Mouse (Mus musculus): ENCODE results near the gene Rhox7b. TPM values are rescaled to one million over a fixed set of nuclear protein-coding genes. Genes with fewer than 3 reads are reported as not detected.
"Not testable (repeated sequence)": the region's sequence is repeated elsewhere in the genome, so short reads cannot be mapped to it uniquely, and the experiment has no call there.

The Rhox7b gene
- total RNA-seq (2014; fragmentation: Nextera tagmentation) (not detected in 2 replicates), total RNA-seq (2017) (not detected in 2 replicates)

DNA sequence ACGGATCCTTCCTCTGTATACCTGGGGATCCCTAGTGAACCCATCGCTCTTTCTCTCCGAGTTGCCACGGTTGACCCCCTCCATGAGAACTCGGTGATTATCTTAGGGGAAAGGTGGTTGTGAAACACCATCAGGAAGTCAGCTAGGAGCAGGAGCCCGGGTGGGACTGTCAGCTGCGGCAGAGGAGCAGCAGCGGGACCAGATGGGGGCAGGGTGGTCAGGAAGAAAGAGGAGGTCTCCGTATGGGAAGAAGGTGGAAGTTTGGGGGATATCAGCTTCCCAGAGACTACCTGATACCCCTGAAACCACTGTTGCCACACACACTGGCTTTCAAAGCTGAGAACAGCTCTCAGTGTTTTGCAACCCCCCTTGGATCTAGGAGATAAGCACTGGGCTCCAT, at the start of gene Rhox7b:
Rhox7b (minus strand) TSS at position 101 of the 400 bp plus-strand sequence.
- not testable (repeated sequence) for ATAC-seq (replicated peaks; ENCODE audit: low FRiP score, low TSS enrichment, poor library complexity, severe bottlenecking)

GRCm38 (mm10) chrX:37916311-37916710, 19.3 kb upstream of the Rhox7b start:
- no peak for ATAC-seq (replicated peaks; ENCODE audit: low FRiP score, low TSS enrichment, poor library complexity, severe bottlenecking)

GRCm38 (mm10) chrX:37908581-37908980, 11.5 kb upstream of the Rhox7b start:
- ATAC-seq (replicated peaks; ENCODE audit: low FRiP score, low TSS enrichment, poor library complexity, severe bottlenecking): no peak

- no peak for ATAC-seq (replicated peaks; ENCODE audit: low FRiP score, low TSS enrichment, poor library complexity, severe bottlenecking)
These were observed 6.7 kb upstream of the Rhox7b start for GRCm38 (mm10) chrX:37903727-37904126.

DNA sequence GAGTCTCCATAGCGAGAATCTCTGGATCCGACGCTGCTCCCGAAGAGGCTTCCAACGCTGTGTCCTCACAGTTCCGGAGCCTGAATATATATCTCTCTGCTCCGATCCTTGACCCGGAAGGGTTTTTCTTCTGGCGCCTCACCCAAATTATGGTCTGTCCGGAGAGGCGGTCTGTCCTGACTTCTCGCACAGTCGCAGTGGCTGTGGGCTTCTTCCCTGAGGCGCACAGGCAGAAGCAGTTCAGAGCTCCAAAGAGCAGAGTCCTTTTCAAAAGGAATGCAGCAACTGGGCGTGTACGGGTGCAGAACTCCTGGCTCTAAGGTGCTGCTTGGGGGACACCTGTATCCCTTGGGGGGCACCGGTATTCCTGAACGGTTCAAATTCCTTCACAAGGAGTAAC, 4.6 kb upstream of the Rhox7b start, which contains the start of gene Rhox9:
Rhox9 (minus strand) TSS at position 101 of the 400 bp plus-strand sequence.
- not testable (repeated sequence) for ATAC-seq (replicated peaks; ENCODE audit: low FRiP score, low TSS enrichment, poor library complexity, severe bottlenecking)

- ATAC-seq (replicated peaks; ENCODE audit: low FRiP score, low TSS enrichment, poor library complexity, severe bottlenecking): no peak
These were observed 18.2 kb downstream of the Rhox7b start, which contains the start of gene Rhox8 for GRCm38 (mm10) chrX:37878844-37879243. TSS of gene Rhox8 (minus strand) at chrX:37878944.

DNA sequence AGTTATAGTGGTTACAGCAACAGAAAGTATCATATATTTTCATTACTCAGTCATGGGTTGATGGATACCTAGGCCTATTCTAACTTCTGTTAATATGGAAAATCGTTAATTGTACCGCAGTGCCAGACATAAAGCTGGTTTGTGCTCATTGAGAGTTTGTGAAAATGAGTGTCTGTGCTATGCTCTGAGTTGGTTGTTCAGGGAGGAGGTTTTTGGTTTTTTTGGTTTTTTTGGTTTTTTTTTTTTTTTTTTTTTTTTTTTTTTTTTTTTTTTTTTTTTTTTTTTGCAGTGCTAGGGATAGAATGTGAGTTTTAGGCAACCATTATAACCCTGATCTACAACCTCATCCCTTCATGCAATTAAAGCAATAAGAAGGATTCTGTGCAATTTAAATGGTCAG, 25.4 kb downstream of the Rhox7b start:
- no peak for ATAC-seq (replicated peaks; ENCODE audit: low FRiP score, low TSS enrichment, poor library complexity, severe bottlenecking)

Other genes with a start within 250 kb of the Rhox7b start
- not detected in 2 replicates for gene Rhox4g, start 245.9 kb downstream of the Rhox7b start, total RNA-seq (2014; fragmentation: Nextera tagmentation)
- not detected in 2 replicates for gene Rhox4g, start 245.9 kb downstream of the Rhox7b start, total RNA-seq (2017)
- not detected in 2 replicates for gene Rhox3h, start 228.5 kb downstream of the Rhox7b start, total RNA-seq (2014; fragmentation: Nextera tagmentation)
- gene Rhox3h, start 228.5 kb downstream of the Rhox7b start, total RNA-seq (2017): not detected in 2 replicates
- not detected in 2 replicates for gene Rhox2h, start 224.0 kb downstream of the Rhox7b start, total RNA-seq (2014; fragmentation: Nextera tagmentation)
- gene Rhox2h, start 224.0 kb downstream of the Rhox7b start, total RNA-seq (2017): not detected in 2 replicates
- not detected in 2 replicates for gene Rhox5, start 92.4 kb downstream of the Rhox7b start, total RNA-seq (2014; fragmentation: Nextera tagmentation)
- not detected in 2 replicates for gene Rhox5, start 92.4 kb downstream of the Rhox7b start, total RNA-seq (2017)
- gene Rhox6, start 70.3 kb downstream of the Rhox7b start, total RNA-seq (2014; fragmentation: Nextera tagmentation): not detected in 2 replicates
- gene Rhox6, start 70.3 kb downstream of the Rhox7b start, total RNA-seq (2017): not detected in 2 replicates
- gene Rhox7a, start 65.5 kb downstream of the Rhox7b start, total RNA-seq (2014; fragmentation: Nextera tagmentation): not detected in 2 replicates
- not detected in 2 replicates for gene Rhox7a, start 65.5 kb downstream of the Rhox7b start, total RNA-seq (2017)
- gene Rhox8, start 18.3 kb downstream of the Rhox7b start, total RNA-seq (2014; fragmentation: Nextera tagmentation): 0.74 TPM in 1 of 2 replicates, not detected in the other
- not detected in 2 replicates for gene Rhox8, start 18.3 kb downstream of the Rhox7b start, total RNA-seq (2017)
- not detected in 2 replicates for gene Rhox9, start 4.5 kb upstream of the Rhox7b start, total RNA-seq (2014; fragmentation: Nextera tagmentation)
- gene Rhox9, start 4.5 kb upstream of the Rhox7b start, total RNA-seq (2017): not detected in 2 replicates
- not detected in 2 replicates for gene Btg1-ps1, start 121.6 kb upstream of the Rhox7b start, total RNA-seq (2014; fragmentation: Nextera tagmentation)
- gene Btg1-ps1, start 121.6 kb upstream of the Rhox7b start, total RNA-seq (2017): not detected in 2 replicates
- gene Btg1-ps2, start 145.9 kb upstream of the Rhox7b start, total RNA-seq (2014; fragmentation: Nextera tagmentation): not detected in 2 replicates
- not detected in 2 replicates for gene Btg1-ps2, start 145.9 kb upstream of the Rhox7b start, total RNA-seq (2017)
- not detected in 2 replicates for gene Rhox10, start 169.2 kb upstream of the Rhox7b start, total RNA-seq (2014; fragmentation: Nextera tagmentation)
- not detected in 2 replicates for gene Rhox10, start 169.2 kb upstream of the Rhox7b start, total RNA-seq (2017)
- gene Rhox11, start 187.9 kb upstream of the Rhox7b start, total RNA-seq (2014; fragmentation: Nextera tagmentation): not detected in 2 replicates
- not detected in 2 replicates for gene Rhox11, start 187.9 kb upstream of the Rhox7b start, total RNA-seq (2017)
- gene Rhox12, start 213.7 kb upstream of the Rhox7b start, total RNA-seq (2014; fragmentation: Nextera tagmentation): not detected in 2 replicates
- gene Rhox12, start 213.7 kb upstream of the Rhox7b start, total RNA-seq (2017): not detected in 2 replicates
- not detected in 2 replicates for gene Rhox13, start 224.0 kb upstream of the Rhox7b start, total RNA-seq (2014; fragmentation: Nextera tagmentation)
- not detected in 2 replicates for gene Rhox13, start 224.0 kb upstream of the Rhox7b start, total RNA-seq (2017)